Mouse (Mus musculus): ENCODE measurements around the gene Cep55. TPM values are rescaled to one million over a fixed set of nuclear protein-coding genes. Genes with fewer than 3 reads are reported as not detected.
A peak's percentile ranks its signal among the peaks of the same experiment; 100 is the strongest.

Gene Cep55
- polyA plus RNA-seq, 1 experiment from 2014 or later = 34.9 TPM

DNA sequence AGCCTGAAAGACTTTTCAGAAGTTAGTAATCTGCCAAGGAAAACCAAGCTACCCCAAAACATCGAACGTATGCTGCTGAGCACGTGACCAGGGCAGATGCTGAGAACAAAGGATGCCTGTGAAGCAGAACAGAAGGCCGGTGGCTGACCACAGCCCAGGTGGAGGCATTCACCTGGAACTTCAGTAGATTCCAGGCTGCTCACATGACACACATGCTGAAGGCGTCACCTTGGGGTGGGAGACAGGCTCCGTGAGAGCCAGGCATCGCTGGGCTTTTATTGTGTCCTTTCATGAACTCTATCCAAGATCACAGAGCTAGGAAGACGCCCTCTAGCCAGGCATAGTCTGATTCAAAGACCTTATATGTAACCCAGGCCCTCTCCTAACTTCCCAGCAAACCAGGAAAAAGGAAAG lies 28.6 kb upstream of the Cep55 start:
- no peaks in the 10 kb centered on the region for H3K9me3 ChIP-seq (ENCODE audit: control insufficient read depth, low read length)
- no peak overlapping the region for H3K4me3 ChIP-seq (ENCODE audit: low read depth, low read length)
- no peak overlapping the region for H3K4me2 ChIP-seq (ENCODE audit: low read depth, severe bottlenecking)
- DNase-seq (ENCODE audit: low spot score) = no peak
- no peak overlapping the region for H3K27ac ChIP-seq (replicated peaks; ENCODE audit: low read depth, low read length)
- no peaks in the 10 kb centered on the region for H3K27me3 ChIP-seq (ENCODE audit: control insufficient read depth, insufficient read depth, low read length)
- no peak overlapping the region for H3K9ac ChIP-seq (ENCODE audit: low read length)
- ATAC-seq (ENCODE audit: insufficient number of reproducible peaks, low FRiP score, low TSS enrichment, low read depth) = no peak
- no peaks in the 10 kb centered on the region for H3K36me3 ChIP-seq (ENCODE audit: control insufficient read depth, insufficient read depth, low read length)
- no peaks in the 10 kb centered on the region for H3K4me1 ChIP-seq (ENCODE audit: control insufficient read depth, insufficient read depth, low read length)
- 75% methylated on average over 8 of the region's 8 CpGs for WGBS

DNA sequence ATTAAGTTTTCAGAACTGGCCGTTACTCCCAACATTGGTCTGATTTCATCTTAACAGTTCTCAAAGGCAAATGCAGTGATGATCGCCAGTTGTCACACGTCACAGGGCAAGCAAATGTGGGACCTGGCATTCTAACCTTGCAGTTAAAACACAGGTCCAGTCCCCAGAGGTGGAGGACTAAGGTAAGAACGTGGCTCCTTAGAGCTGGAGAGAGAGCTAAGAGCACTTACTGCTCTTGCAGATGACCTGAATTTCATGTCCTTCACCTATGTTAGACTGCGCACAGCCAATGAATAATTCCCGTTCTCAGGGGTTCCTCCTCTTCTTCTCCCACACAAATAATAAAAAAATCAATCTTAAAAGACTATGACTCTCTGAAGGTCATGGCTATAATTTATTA lies 27.4 kb upstream of the Cep55 start:
- Histone ChIP-seq H3K36me3 (ENCODE audit: control insufficient read depth, insufficient read depth, low read length) (no peaks in the 10 kb centered on the region), H3K27ac (replicated peaks; ENCODE audit: low read depth, low read length) (no peak overlapping the region), H3K9ac (ENCODE audit: low read length) (no peak overlapping the region), H3K4me1 (ENCODE audit: control insufficient read depth, insufficient read depth, low read length) (no peaks in the 10 kb centered on the region), H3K4me2 (ENCODE audit: low read depth, severe bottlenecking) (no peak overlapping the region), H3K27me3 (ENCODE audit: control insufficient read depth, insufficient read depth, low read length) (no peaks in the 10 kb centered on the region), H3K9me3 (ENCODE audit: control insufficient read depth, low read length) (no peaks in the 10 kb centered on the region), H3K4me3 (ENCODE audit: low read depth, low read length) (no peak overlapping the region)
- 86% methylated on average over 6 of the region's 6 CpGs for WGBS
- no peak for DNase-seq (ENCODE audit: low spot score)
- ATAC-seq (ENCODE audit: insufficient number of reproducible peaks, low FRiP score, low TSS enrichment, low read depth) = no peak

DNA sequence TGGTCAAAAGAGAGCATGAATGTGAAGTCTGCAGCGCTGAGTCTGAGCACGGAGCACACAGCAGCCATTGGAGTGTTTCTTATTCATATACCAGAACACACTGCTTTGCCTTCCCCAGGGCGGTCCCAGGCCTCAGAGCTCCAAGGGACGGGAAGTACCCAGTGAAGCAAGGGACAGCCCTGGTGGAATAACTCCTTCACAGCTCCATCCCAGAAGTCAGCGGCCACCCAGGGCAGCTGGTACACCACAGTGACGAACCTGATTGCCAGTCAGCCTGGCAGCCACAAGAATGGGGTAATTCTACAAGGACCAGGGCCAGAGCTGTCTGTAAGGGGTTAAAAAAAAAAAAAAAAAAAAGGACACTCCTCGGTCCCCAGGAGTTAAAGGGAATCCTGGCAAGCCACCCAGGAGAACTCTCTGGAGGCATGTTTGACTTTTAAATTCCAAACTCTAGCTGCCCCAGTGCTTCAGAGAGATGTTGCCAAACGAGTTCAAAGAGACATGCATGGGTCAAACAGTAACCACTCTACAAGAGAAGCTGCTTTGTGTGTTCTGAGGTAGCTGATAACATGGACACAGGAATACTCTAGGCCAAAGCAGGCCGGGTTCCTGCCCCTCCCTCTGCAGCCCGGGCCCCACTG lies 26.8 kb upstream of the Cep55 start:
- Histone ChIP-seq H3K27me3 (ENCODE audit: control insufficient read depth, insufficient read depth, low read length) (no peaks in the 10 kb centered on the region), H3K36me3 (ENCODE audit: control insufficient read depth, insufficient read depth, low read length) (no peaks in the 10 kb centered on the region), H3K4me2 (ENCODE audit: low read depth, severe bottlenecking) (no peak overlapping the region), H3K9ac (ENCODE audit: low read length) (no peak overlapping the region), H3K27ac (replicated peaks; ENCODE audit: low read depth, low read length) (no peak overlapping the region), H3K9me3 (ENCODE audit: control insufficient read depth, low read length) (no peaks in the 10 kb centered on the region), H3K4me1 (ENCODE audit: control insufficient read depth, insufficient read depth, low read length) (no peaks in the 10 kb centered on the region), H3K4me3 (ENCODE audit: low read depth, low read length) (no peak overlapping the region)
- WGBS = 67% methylated on average over 10 of the region's 10 CpGs
- ATAC-seq (ENCODE audit: insufficient number of reproducible peaks, low FRiP score, low TSS enrichment, low read depth) (no peak), DNase-seq (ENCODE audit: low spot score) (no peak)

DNA sequence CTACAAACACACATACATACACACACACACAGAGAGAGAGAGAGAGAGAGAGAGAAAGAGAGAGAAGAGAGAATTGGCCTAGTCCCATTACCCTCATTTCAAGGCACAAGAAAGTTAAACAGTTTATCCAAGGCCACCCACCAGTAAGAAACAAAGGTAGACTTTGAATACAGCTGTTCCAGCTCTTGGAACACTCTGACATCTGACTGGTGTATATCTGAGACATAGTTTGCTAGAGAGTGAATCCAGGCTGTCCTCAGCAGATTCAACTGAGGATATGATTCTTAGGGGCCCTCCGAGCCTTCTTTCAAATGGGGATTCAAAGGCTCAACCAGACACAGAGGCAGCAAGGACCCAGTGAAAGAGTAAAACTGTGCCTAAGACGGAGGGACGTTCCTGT lies 25.5 kb upstream of the Cep55 start:
- 94% methylated on average over 3 of the region's 3 CpGs for WGBS
- no peak overlapping the region for H3K4me3 ChIP-seq (ENCODE audit: low read depth, low read length)
- ATAC-seq (ENCODE audit: insufficient number of reproducible peaks, low FRiP score, low TSS enrichment, low read depth) (no peak), DNase-seq (ENCODE audit: low spot score) (no peak)
- H3K9ac ChIP-seq (ENCODE audit: low read length) = no peak overlapping the region
- H3K4me2 ChIP-seq (ENCODE audit: low read depth, severe bottlenecking) = no peak overlapping the region
- H3K36me3 ChIP-seq (ENCODE audit: control insufficient read depth, insufficient read depth, low read length) = no peaks in the 10 kb centered on the region
- H3K4me1 ChIP-seq (ENCODE audit: control insufficient read depth, insufficient read depth, low read length) = no peaks in the 10 kb centered on the region
- H3K27ac ChIP-seq (replicated peaks; ENCODE audit: low read depth, low read length) = no peak overlapping the region
- no peaks in the 10 kb centered on the region for H3K27me3 ChIP-seq (ENCODE audit: control insufficient read depth, insufficient read depth, low read length)
- H3K9me3 ChIP-seq (ENCODE audit: control insufficient read depth, low read length) = no peaks in the 10 kb centered on the region

DNA sequence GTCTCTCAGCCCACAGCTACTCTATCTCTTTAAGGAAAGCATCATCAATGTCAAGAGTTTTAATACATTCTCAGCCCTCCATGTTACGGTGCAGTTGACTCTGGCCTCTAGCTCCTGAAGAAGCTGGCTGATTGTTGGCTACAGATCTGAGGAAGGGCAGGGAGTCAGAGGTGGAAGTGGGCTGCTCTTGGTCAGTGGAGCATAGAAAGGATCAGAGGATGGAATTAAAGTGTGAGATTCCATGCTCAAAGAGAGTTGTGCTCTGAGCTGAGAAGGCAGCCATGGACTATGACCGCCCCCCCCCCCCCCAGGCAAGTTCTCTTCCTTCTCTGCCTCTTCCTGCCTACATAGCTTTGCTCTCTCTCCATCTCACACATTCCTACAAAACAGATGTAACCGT lies 24.9 kb upstream of the Cep55 start:
- WGBS = 71% methylated on average over 3 of the region's 3 CpGs
- H3K9ac ChIP-seq (ENCODE audit: low read length) = no peak overlapping the region
- no peak overlapping the region for H3K4me3 ChIP-seq (ENCODE audit: low read depth, low read length)
- no peaks in the 10 kb centered on the region for H3K4me1 ChIP-seq (ENCODE audit: control insufficient read depth, insufficient read depth, low read length)
- no peak overlapping the region for H3K27ac ChIP-seq (replicated peaks; ENCODE audit: low read depth, low read length)
- H3K27me3 ChIP-seq (ENCODE audit: control insufficient read depth, insufficient read depth, low read length) = no peaks in the 10 kb centered on the region
- no peaks in the 10 kb centered on the region for H3K9me3 ChIP-seq (ENCODE audit: control insufficient read depth, low read length)
- DNase-seq (ENCODE audit: low spot score) = no peak
- no peak for ATAC-seq (ENCODE audit: insufficient number of reproducible peaks, low FRiP score, low TSS enrichment, low read depth)
- H3K4me2 ChIP-seq (ENCODE audit: low read depth, severe bottlenecking) = no peak overlapping the region
- H3K36me3 ChIP-seq (ENCODE audit: control insufficient read depth, insufficient read depth, low read length) = no peaks in the 10 kb centered on the region

DNA sequence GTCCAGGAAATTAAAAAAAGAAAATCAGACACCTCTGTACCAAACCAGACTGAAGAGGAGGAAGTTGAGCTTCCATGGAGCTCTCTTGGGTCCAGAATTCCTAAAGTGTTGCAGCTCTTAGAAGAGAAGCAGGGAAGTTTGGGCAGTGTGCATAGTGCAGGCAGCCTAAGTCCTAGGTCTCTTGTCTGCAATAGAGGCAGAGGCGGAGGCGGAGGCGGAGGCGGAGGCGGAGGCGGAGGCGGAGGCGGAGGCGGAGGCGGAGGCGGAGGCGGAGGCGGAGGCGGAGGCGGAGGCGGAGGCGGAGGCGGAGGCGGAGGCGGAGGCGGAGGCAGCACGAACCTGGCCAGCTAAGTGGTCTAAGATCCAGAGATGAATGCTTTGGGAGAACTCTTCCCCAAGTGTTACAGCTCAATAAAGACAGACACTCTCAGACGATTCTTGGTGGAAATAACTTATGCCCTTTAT lies 24.1 kb upstream of the Cep55 start:
- H3K9me3 ChIP-seq (ENCODE audit: control insufficient read depth, low read length) = no peaks in the 10 kb centered on the region
- H3K9ac ChIP-seq (ENCODE audit: low read length) = no peak overlapping the region
- H3K27me3 ChIP-seq (ENCODE audit: control insufficient read depth, insufficient read depth, low read length) = no peaks in the 10 kb centered on the region
- WGBS = 9% methylated on average over 15 of the region's 23 CpGs
- ATAC-seq (ENCODE audit: insufficient number of reproducible peaks, low FRiP score, low TSS enrichment, low read depth) (no peak), DNase-seq (ENCODE audit: low spot score) (peak; percentile 32)
- no peak overlapping the region for H3K4me2 ChIP-seq (ENCODE audit: low read depth, severe bottlenecking)
- no peaks in the 10 kb centered on the region for H3K4me1 ChIP-seq (ENCODE audit: control insufficient read depth, insufficient read depth, low read length)
- H3K27ac ChIP-seq (replicated peaks; ENCODE audit: low read depth, low read length) = no peak overlapping the region
- no peak overlapping the region for H3K4me3 ChIP-seq (ENCODE audit: low read depth, low read length)
- H3K36me3 ChIP-seq (ENCODE audit: control insufficient read depth, insufficient read depth, low read length) = no peaks in the 10 kb centered on the region

DNA sequence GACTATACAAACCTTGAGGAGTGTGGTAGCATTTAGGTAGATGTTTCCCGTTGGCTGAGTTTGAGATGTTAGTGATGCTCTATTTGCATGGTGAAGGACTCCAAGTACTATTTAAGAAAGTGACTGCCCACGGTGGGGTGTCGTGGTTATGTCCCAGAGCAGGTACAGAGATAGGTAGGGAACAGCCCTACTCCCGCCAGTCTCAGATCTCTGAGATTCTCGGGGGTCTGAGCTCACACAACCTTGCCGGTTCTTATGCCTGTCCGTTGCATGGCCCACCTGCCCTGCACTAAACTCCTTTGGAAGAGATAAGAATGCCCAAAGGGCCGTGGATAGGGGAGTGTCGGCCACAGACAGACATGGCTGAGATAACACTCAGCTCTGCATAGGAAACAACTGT lies 23.7 kb upstream of the Cep55 start:
- Histone ChIP-seq H3K9ac (ENCODE audit: low read length) (no peak overlapping the region), H3K4me3 (ENCODE audit: low read depth, low read length) (no peak overlapping the region), H3K4me1 (ENCODE audit: control insufficient read depth, insufficient read depth, low read length) (no peaks in the 10 kb centered on the region), H3K36me3 (ENCODE audit: control insufficient read depth, insufficient read depth, low read length) (no peaks in the 10 kb centered on the region), H3K9me3 (ENCODE audit: control insufficient read depth, low read length) (no peaks in the 10 kb centered on the region), H3K27me3 (ENCODE audit: control insufficient read depth, insufficient read depth, low read length) (no peaks in the 10 kb centered on the region), H3K27ac (replicated peaks; ENCODE audit: low read depth, low read length) (no peak overlapping the region), H3K4me2 (ENCODE audit: low read depth, severe bottlenecking) (no peak overlapping the region)
- no peak for DNase-seq (ENCODE audit: low spot score)
- WGBS = 66% methylated on average over 9 of the region's 9 CpGs
- ATAC-seq (ENCODE audit: insufficient number of reproducible peaks, low FRiP score, low TSS enrichment, low read depth) = no peak

DNA sequence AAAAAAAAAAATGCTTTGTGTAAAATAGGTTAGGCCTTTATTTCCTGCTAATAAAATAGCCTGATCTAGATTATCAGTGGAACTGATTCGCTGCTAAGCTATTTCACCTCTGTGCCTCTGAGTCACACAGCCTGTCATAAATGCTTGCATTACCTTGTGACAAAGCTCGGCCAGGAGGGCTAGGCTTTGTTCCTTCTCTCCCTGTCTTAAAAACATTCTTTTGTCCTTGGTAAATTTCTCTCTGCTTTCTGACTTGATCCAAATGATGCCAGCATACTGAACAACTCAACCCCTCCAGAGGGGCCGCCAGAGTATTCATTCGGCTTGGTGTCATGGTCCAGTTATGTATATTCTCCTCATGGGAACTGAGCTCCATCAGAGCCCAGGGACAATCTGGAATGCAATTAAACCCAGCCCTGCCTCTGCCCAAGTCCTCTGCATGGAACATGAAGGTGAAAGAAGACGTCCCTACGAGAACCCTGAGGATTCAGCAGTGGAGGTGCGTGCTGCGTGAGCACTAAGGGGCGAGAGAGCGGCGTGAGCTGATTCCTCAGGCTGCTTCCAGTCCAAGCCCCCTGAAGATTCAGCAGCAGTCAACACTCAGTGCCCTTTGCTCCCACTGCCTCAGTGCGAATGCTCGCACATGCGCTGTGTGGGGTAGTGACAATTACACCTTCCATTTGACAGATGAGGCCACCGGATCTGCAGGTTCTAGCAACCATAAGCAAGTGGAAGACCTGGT lies 21.6 kb upstream of the Cep55 start:
- no peak overlapping the region for H3K27ac ChIP-seq (replicated peaks; ENCODE audit: low read depth, low read length)
- no peaks in the 10 kb centered on the region for H3K27me3 ChIP-seq (ENCODE audit: control insufficient read depth, insufficient read depth, low read length)
- H3K9ac ChIP-seq (ENCODE audit: low read length) = no peak overlapping the region
- H3K4me2 ChIP-seq (ENCODE audit: low read depth, severe bottlenecking) = no peak overlapping the region
- H3K4me1 ChIP-seq (ENCODE audit: control insufficient read depth, insufficient read depth, low read length) = no peaks in the 10 kb centered on the region
- H3K9me3 ChIP-seq (ENCODE audit: control insufficient read depth, low read length) = no peaks in the 10 kb centered on the region
- 71% methylated on average over 15 of the region's 15 CpGs for WGBS
- no peaks in the 10 kb centered on the region for H3K36me3 ChIP-seq (ENCODE audit: control insufficient read depth, insufficient read depth, low read length)
- ATAC-seq (ENCODE audit: insufficient number of reproducible peaks, low FRiP score, low TSS enrichment, low read depth) (no peak), DNase-seq (ENCODE audit: low spot score) (no peak)
- no peak overlapping the region for H3K4me3 ChIP-seq (ENCODE audit: low read depth, low read length)

DNA sequence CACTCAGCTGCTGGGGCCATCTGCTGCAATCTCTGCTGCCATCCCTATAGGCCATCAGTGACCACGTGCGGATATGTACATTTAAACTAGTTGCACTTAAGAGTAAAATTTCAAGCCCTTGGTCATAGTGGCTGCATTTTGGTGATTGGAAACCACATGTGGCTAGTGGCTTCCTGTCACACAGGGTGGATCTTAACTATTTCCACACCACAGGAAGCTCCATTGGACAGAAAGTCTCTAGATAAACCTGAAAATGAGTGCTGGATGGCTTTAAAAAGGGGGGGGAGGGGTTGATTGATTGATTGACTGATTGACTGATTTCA lies 21.1 kb upstream of the Cep55 start:
- DNase-seq (ENCODE audit: low spot score) = no peak
- Histone ChIP-seq H3K9me3 (ENCODE audit: control insufficient read depth, low read length) (no peaks in the 10 kb centered on the region), H3K9ac (ENCODE audit: low read length) (no peak overlapping the region), H3K27me3 (ENCODE audit: control insufficient read depth, insufficient read depth, low read length) (no peaks in the 10 kb centered on the region), H3K4me2 (ENCODE audit: low read depth, severe bottlenecking) (no peak overlapping the region), H3K4me1 (ENCODE audit: control insufficient read depth, insufficient read depth, low read length) (no peaks in the 10 kb centered on the region), H3K27ac (replicated peaks; ENCODE audit: low read depth, low read length) (no peak overlapping the region), H3K4me3 (ENCODE audit: low read depth, low read length) (no peak overlapping the region), H3K36me3 (ENCODE audit: control insufficient read depth, insufficient read depth, low read length) (no peaks in the 10 kb centered on the region)
- 72% methylated on average over 2 of the region's 2 CpGs for WGBS
- ATAC-seq (ENCODE audit: insufficient number of reproducible peaks, low FRiP score, low TSS enrichment, low read depth) = no peak
